Mouse (Mus musculus) B cell, adult 62 days (primary cell): ENCODE results near the gene D130052B06Rik. TPM values are rescaled to one million over a fixed set of nuclear protein-coding genes. Genes with fewer than 3 reads are reported as not detected.

Experiments
- total RNA-seq: library from RNA; stranded (reverse); gene quantifications from 4 replicates; pipeline ENCODE4 v1.2.4, GENCODE M21; 2023

D130052B06Rik gene
- total RNA-seq, result not detected in 4 replicates

GRCm38 (mm10) chr11:33598986-33599385, at the start of gene D130052B06Rik:
TSS of gene D130052B06Rik (plus strand) at chr11:33599302.

GRCm38 (mm10) chr11:33578859-33579258, 20.2 kb upstream of the D130052B06Rik start, which contains the start of gene Gabrp:
TSS of gene Gabrp (minus strand) at chr11:33578959.

Other genes starting within 250 kb of the D130052B06Rik start
- 0.18 TPM in 1 of 4 replicates, not detected in the others for gene Ranbp17, start 85.6 kb upstream of the D130052B06Rik start, total RNA-seq
- gene Gabrp, start 20.3 kb upstream of the D130052B06Rik start, total RNA-seq, result not detected in 4 replicates